Mouse (Mus musculus): ENCODE measurements around the gene Rabgap1l. TPM values are rescaled to one million over a fixed set of nuclear protein-coding genes. Genes with fewer than 3 reads are reported as not detected.

Rabgap1l gene
- polyA plus RNA-seq, 1 experiment from 2014 or later: 9.8 TPM

- Histone ChIP-seq H3K9me3 (no peaks in the 10 kb centered on the region), H3K27ac (peak overlapping the region; percentile 63), H3K36me3 (replicated peaks) (no peaks in the 10 kb centered on the region), H3K27me3 (ENCODE audit: poor library complexity, severe bottlenecking) (no peaks in the 10 kb centered on the region), H3K4me1 (peaks cover 30% of the 10 kb centered on the region), H3K4me3 (no peak overlapping the region)
- DNase-seq (ENCODE audit: extremely low spot score, low spot score): no peak
- WGBS: 64% methylated on average over 2 of the region's 2 CpGs
These were observed 258.3 kb downstream of the Rabgap1l start for GRCm38 (mm10) chr1:160534571-160535335.

GRCm38 (mm10) chr1:160533209-160533820 is 259.7 kb downstream of the Rabgap1l start:
- 64% methylated on average over 6 of the region's 6 CpGs for WGBS
- Histone ChIP-seq H3K9me3 (no peaks in the 10 kb centered on the region), H3K36me3 (replicated peaks) (no peaks in the 10 kb centered on the region), H3K27me3 (ENCODE audit: poor library complexity, severe bottlenecking) (no peaks in the 10 kb centered on the region), H3K4me1 (peaks cover 30% of the 10 kb centered on the region), H3K27ac (peak overlapping the region; percentile 79), H3K4me3 (no peak overlapping the region)
- DNase-seq (ENCODE audit: extremely low spot score, low spot score): peak; percentile 19

DNA sequence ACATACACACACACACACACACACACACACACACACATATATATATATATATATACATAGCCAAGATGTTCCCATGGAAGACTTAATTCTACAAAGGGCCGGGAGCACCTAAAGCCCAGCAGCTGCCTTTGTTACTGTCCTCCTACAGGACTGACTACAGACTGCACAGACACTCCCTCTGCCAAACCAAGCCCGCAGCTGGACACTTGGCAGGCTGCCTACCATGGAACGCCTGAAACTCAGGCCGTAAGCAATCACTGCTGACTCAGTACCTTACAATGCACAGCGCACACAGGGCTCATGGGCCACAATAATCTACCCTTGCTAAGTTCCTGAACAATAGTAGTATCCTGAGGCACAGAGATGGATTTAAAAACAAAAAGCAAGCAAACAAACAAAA is 261.6 kb downstream of the Rabgap1l start:
- DNase-seq (ENCODE audit: extremely low spot score, low spot score): no peak
- Histone ChIP-seq H3K9me3 (no peaks in the 10 kb centered on the region), H3K4me1 (peaks cover 30% of the 10 kb centered on the region), H3K4me3 (no peak overlapping the region), H3K27ac (peak overlapping the region; percentile 63; the same call in 1 of the 2 replicates), H3K27me3 (ENCODE audit: poor library complexity, severe bottlenecking) (no peaks in the 10 kb centered on the region), H3K36me3 (replicated peaks) (no peaks in the 10 kb centered on the region)
- 63% methylated on average over 5 of the region's 5 CpGs for WGBS

DNA sequence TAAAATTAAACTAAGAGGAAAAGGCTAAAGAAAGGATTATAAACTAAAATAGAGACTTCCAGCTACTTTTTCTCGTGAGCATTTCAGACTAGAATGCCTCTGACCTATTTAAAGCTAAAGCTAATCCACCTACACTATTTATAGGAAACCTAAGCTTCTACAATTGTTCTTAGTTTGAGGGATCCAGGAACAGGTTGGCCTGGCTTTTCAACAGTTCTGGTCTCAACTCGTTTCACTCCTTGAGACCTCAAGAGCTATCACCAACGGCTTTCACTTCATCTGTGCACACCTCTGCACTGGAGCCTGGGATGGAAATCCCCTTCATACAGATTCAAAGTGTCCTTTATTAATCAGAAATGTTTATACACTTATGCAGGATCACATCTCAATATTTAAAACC is 271.1 kb downstream of the Rabgap1l start:
- 62% methylated on average over 3 of the region's 3 CpGs for WGBS
- DNase-seq (ENCODE audit: extremely low spot score, low spot score): no peak
- H3K4me3 ChIP-seq: no peak overlapping the region
- H3K27ac ChIP-seq: no peak overlapping the region
- peaks cover 11% of the 10 kb centered on the region for H3K4me1 ChIP-seq
- no peaks in the 10 kb centered on the region for H3K9me3 ChIP-seq
- H3K27me3 ChIP-seq (ENCODE audit: poor library complexity, severe bottlenecking): no peaks in the 10 kb centered on the region
- no peaks in the 10 kb centered on the region for H3K36me3 ChIP-seq (replicated peaks)

DNA sequence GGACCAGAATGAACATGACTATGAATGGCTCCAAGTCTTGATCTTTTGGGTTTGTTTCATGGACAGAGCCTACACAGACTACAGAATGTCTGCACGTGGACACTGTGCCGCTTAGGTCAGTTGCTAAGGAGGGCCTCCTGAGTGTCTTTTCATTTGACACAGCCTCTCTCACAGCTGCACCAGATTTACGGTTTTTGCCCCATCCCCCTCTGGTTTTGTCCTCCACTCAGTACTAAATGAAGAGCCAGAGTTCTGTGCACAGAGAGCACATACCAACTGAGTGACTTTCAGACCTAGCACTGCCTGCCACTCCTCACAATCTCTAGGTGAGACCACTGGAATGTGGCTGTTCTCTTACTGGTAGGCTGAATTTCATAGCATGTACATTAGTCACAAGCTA is 272.3 kb downstream of the Rabgap1l start:
- H3K4me1 ChIP-seq: peaks cover 11% of the 10 kb centered on the region
- H3K4me3 ChIP-seq: no peak overlapping the region
- no peaks in the 10 kb centered on the region for H3K36me3 ChIP-seq (replicated peaks)
- 0 out of 2 replicates have a peak overlapping the region, but pooled peaks have one; percentile 20 for H3K27ac ChIP-seq
- H3K27me3 ChIP-seq (ENCODE audit: poor library complexity, severe bottlenecking): no peaks in the 10 kb centered on the region
- WGBS: 48% methylated on average over 3 of the region's 3 CpGs
- DNase-seq (ENCODE audit: extremely low spot score, low spot score): no peak
- H3K9me3 ChIP-seq: no peaks in the 10 kb centered on the region

GRCm38 (mm10) chr1:160519896-160520465 is 273.0 kb downstream of the Rabgap1l start:
- Histone ChIP-seq H3K27me3 (ENCODE audit: poor library complexity, severe bottlenecking) (no peaks in the 10 kb centered on the region), H3K27ac (no peak overlapping the region), H3K9me3 (no peaks in the 10 kb centered on the region), H3K36me3 (replicated peaks) (no peaks in the 10 kb centered on the region), H3K4me1 (peaks cover 11% of the 10 kb centered on the region), H3K4me3 (no peak overlapping the region)
- no peak for DNase-seq (ENCODE audit: extremely low spot score, low spot score)
- WGBS: 88% methylated on average over 1 of the region's 1 CpGs

- Histone ChIP-seq H3K4me1 (peaks cover 11% of the 10 kb centered on the region), H3K27ac (no peak overlapping the region), H3K9me3 (no peaks in the 10 kb centered on the region), H3K4me3 (no peak overlapping the region), H3K36me3 (replicated peaks) (no peaks in the 10 kb centered on the region), H3K27me3 (ENCODE audit: poor library complexity, severe bottlenecking) (no peaks in the 10 kb centered on the region)
- no peak for DNase-seq (ENCODE audit: extremely low spot score, low spot score)
- 85% methylated on average over 4 of the region's 4 CpGs for WGBS
These were observed 274.5 kb downstream of the Rabgap1l start for GRCm38 (mm10) chr1:160518552-160518951.

GRCm38 (mm10) chr1:160507766-160508165 is 285.2 kb downstream of the Rabgap1l start:
- Histone ChIP-seq H3K9me3 (no peaks in the 10 kb centered on the region), H3K4me3 (no peak overlapping the region), H3K27me3 (ENCODE audit: poor library complexity, severe bottlenecking) (no peaks in the 10 kb centered on the region), H3K36me3 (replicated peaks) (no peaks in the 10 kb centered on the region), H3K27ac (no peak overlapping the region), H3K4me1 (no peaks in the 10 kb centered on the region)
- DNase-seq (ENCODE audit: extremely low spot score, low spot score): no peak

DNA sequence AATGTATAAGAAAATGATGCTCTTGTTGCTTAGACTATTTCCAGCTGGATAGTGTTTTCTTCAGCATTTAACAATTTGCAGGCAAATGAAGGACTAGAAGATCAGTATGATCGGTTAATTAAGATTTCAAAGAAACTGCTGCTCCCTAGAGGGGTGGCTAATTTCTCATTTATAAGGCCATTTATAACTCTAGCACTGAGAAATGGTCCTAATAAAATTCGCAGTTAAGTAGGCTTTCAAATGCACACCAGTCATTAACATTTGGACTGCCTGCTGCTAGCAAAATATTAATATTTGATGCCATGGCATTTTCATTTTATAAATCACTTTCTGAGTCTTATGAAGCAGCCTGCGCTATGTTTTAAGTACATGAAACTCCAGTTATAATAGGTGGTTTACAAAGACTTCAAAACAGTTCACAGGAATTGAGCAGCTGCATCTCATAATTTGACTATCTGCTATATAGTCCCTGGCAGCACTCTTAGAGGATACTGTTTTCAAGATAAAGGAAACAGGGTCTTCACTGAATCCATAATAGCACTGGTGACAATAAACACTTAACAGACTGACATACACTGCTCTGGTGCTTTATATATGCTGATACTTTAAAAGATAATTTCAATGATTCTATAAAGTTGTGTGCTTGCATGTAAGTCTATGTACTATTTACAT is 296.0 kb downstream of the Rabgap1l start:
- 89% methylated on average over 3 of the region's 3 CpGs for WGBS
- no peak overlapping the region for H3K4me3 ChIP-seq
- H3K9me3 ChIP-seq: no peaks in the 10 kb centered on the region
- H3K36me3 ChIP-seq (replicated peaks): no peaks in the 10 kb centered on the region
- H3K27me3 ChIP-seq (ENCODE audit: poor library complexity, severe bottlenecking): no peaks in the 10 kb centered on the region
- no peak for DNase-seq (ENCODE audit: extremely low spot score, low spot score)
- H3K27ac ChIP-seq: no peak overlapping the region
- H3K4me1 ChIP-seq: no peaks in the 10 kb centered on the region

DNA sequence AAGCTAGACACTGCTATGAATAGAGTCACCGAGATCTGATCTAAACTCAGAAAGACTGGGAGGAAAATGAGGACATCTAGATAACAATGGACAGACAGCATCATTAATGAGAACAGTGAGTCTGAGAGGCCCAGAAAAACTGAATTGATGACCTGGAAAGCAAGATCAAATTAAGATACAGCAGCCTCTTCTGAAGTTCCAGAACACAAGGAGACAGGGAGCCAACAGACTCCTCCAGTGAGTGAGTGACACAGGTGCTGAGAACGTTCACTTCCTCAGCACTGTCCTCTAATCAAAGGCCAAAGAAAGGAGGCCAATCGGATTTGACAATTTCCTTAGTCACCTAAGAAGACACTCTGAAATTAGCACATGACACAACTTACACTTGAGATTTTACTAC is 307.3 kb downstream of the Rabgap1l start:
- 79% methylated on average over 3 of the region's 3 CpGs for WGBS
- no peaks in the 10 kb centered on the region for H3K27me3 ChIP-seq (ENCODE audit: poor library complexity, severe bottlenecking)

GRCm38 (mm10) chr1:160485028-160485427 is 308.0 kb downstream of the Rabgap1l start:
- no peaks in the 10 kb centered on the region for H3K36me3 ChIP-seq (replicated peaks)
- H3K4me3 ChIP-seq: no peak overlapping the region
- 62% methylated on average over 7 of the region's 7 CpGs for WGBS
- no peak overlapping the region for H3K27ac ChIP-seq
- DNase-seq (ENCODE audit: extremely low spot score, low spot score): no peak
- no peaks in the 10 kb centered on the region for H3K27me3 ChIP-seq (ENCODE audit: poor library complexity, severe bottlenecking)
- H3K4me1 ChIP-seq: peaks cover 4% of the 10 kb centered on the region; the same call in 1 of the 2 replicates
- no peaks in the 10 kb centered on the region for H3K9me3 ChIP-seq

More for the DNA sequence above, 307.3 kb downstream of the Rabgap1l start:
- Histone ChIP-seq H3K36me3 (replicated peaks) (no peaks in the 10 kb centered on the region), H3K27ac (no peak overlapping the region), H3K4me1 (peaks cover 4% of the 10 kb centered on the region; the same call in 1 of the 2 replicates), H3K9me3 (no peaks in the 10 kb centered on the region), H3K4me3 (no peak overlapping the region)
- DNase-seq (ENCODE audit: extremely low spot score, low spot score): no peak

DNA sequence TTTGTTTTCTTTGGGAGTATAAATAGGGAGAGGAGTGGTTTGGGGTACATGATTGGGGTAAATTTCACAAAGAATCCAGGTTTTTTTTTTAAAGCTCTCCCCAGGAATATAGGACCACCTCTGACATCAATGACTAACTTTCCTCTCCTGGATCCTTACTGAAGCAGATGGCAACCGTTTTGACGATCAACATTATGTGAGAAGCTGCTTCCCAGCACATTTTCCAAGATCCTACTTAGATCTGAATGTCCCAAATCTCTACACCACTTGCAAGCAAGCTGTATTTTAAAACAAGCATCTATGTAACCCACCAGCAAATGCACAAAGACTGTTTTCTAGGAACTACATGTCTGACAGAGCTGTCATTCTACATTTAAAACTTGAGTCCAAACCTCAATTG is 311.4 kb downstream of the Rabgap1l start:
- Histone ChIP-seq H3K36me3 (replicated peaks) (no peaks in the 10 kb centered on the region), H3K4me3 (no peak overlapping the region), H3K27me3 (ENCODE audit: poor library complexity, severe bottlenecking) (no peaks in the 10 kb centered on the region), H3K4me1 (peaks cover 4% of the 10 kb centered on the region; the same call in 1 of the 2 replicates), H3K27ac (no peak overlapping the region), H3K9me3 (no peaks in the 10 kb centered on the region)
- no peak for DNase-seq (ENCODE audit: extremely low spot score, low spot score)
- WGBS: 92% methylated on average over 2 of the region's 2 CpGs

- Histone ChIP-seq H3K27me3 (ENCODE audit: poor library complexity, severe bottlenecking) (no peaks in the 10 kb centered on the region), H3K4me1 (no peaks in the 10 kb centered on the region), H3K9me3 (no peaks in the 10 kb centered on the region), H3K4me3 (no peak overlapping the region), H3K36me3 (replicated peaks) (no peaks in the 10 kb centered on the region), H3K27ac (no peak overlapping the region)
- no peak for DNase-seq (ENCODE audit: extremely low spot score, low spot score)
These were observed 325.6 kb downstream of the Rabgap1l start for GRCm38 (mm10) chr1:160467443-160467842.

Measured in forebrain, embryonic 10.5 days (tissue).